Mouse (Mus musculus) neural tube, embryonic 12.5 days (tissue): Measurements from ENCODE around the gene Rfx2. TPM values are rescaled to one million over a fixed set of nuclear protein-coding genes. Genes with fewer than 3 reads are reported as not detected.

Source experiments
- ATAC-seq: fragments of 200-750 bp; cut with Nextera tagmentation; 2 replicates; pipeline ENCODE4 v1.8.0; 2017; ENCODE audit warnings: low read depth, mild to moderate bottlenecking, moderate TSS enrichment, moderate library complexity; ENCODE audit not compliant: low FRiP score
- H3K27ac ChIP-seq: fragments of 300-500 bp; sonication (generic); 2 replicates; pipeline ENCODE4 v1.5.1; 2016
- H3K27me3 ChIP-seq: fragments of 300-500 bp; sonication (generic); replicated peaks from 2 replicates; pipeline ENCODE4 v1.6.1; 2016; ENCODE audit warnings: mild to moderate bottlenecking
- H3K36me3 ChIP-seq: fragments of 300-500 bp; sonication (generic); 2 replicates; pipeline ENCODE4 v1.6.1; 2016; ENCODE audit warnings: mild to moderate bottlenecking
- H3K4me1 ChIP-seq: fragments of 300-500 bp; sonication (generic); 2 replicates; pipeline ENCODE4 v1.6.1; 2016
- H3K4me2 ChIP-seq: fragments of 300-500 bp; sonication (generic); replicated peaks from 2 replicates; pipeline ENCODE4 v1.6.1; 2016; ENCODE audit warnings: mild to moderate bottlenecking
- H3K4me3 ChIP-seq: fragments of 300-500 bp; sonication (generic); 2 replicates; pipeline ENCODE4 v1.5.1; 2016
- H3K9ac ChIP-seq: fragments of 300-500 bp; sonication (generic); 2 replicates; pipeline ENCODE4 v1.6.1; 2016; ENCODE audit warnings: mild to moderate bottlenecking
- H3K9me3 ChIP-seq: fragments of 300-500 bp; sonication (generic); 2 replicates; pipeline ENCODE4 v1.6.1; 2016; ENCODE audit warnings: mild to moderate bottlenecking
- WGBS: fragments of 180-500 bp; shearing (Covaris S2); methylation state at CpG from one replicate; pipeline ENCODE4 v1.1.7; 2016; 5-methylcytosine and 5-hydroxymethylcytosine counted together
- polyA plus RNA-seq: library from polyadenylated mRNA; unstranded; fragments of >200 nt; fragmentation: Nextera tagmentation; extraction: Ambion mirVana; gene quantifications from 2 replicates; pipeline ENCODE4 v1.2.1, GENCODE M21; 2016

The Rfx2 gene
- polyA plus RNA-seq, 1 experiment from 2014 or later = 4.9 TPM

DNA sequence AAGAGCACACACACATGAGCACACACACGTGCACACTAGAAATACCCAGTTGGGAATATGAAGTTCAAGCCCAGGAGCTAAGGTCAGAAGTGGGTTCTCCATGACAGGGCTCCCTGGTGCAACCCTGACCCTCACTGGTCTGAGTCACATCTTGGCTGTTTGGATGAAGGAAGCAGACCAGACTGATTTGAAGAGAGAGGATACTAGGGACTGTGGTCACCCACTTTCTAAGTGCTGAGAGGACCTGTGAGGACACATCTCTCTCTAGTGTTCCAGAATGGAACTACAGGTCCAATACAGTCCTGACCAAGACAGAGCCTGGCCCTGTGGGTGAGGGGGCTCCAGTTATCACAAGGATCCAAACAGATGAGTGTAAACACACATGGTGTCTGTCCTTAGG, 25.0 kb downstream of the Rfx2 start:
- H3K27me3 ChIP-seq = no peaks in the 10 kb centered on the region
- H3K36me3 ChIP-seq = peaks cover 3% of the 10 kb centered on the region; the same call in 1 of the 2 replicates
- H3K9me3 ChIP-seq = no peaks in the 10 kb centered on the region
- H3K9ac ChIP-seq = no peak overlapping the region
- WGBS = 96% methylated on average over 1 of the region's 1 CpGs
- H3K4me1 ChIP-seq = peaks cover 14% of the 10 kb centered on the region
- no peak for ATAC-seq
- H3K27ac ChIP-seq = no peak overlapping the region
- H3K4me3 ChIP-seq = no peak overlapping the region
- H3K4me2 ChIP-seq = no peak overlapping the region

DNA sequence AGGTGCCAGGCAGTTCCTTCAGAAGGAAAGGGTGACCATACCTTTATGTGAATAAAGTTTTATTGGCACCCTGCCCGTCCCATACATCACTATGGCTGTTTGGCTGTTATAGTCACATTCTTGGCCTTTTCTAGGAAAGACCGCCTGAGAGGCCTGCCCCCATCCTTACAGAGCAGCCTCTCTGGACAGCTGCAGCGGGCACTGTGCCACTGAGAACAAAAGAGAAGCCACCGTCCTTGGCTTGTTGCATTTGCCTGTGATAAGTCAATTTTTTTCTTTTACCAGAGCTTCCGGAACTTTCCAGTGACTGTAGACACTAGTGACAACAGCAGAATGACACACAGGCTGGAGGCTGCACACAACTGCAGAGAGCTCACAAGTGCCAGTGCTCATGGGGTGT, 25.9 kb downstream of the Rfx2 start:
- no peak overlapping the region for H3K4me2 ChIP-seq
- WGBS = 69% methylated on average over 5 of the region's 5 CpGs
- no peak for ATAC-seq
- peaks cover 6% of the 10 kb centered on the region for H3K4me1 ChIP-seq
- H3K36me3 ChIP-seq = peaks cover 3% of the 10 kb centered on the region; the same call in 1 of the 2 replicates
- no peaks in the 10 kb centered on the region for H3K27me3 ChIP-seq
- H3K9ac ChIP-seq = no peak overlapping the region
- no peak overlapping the region for H3K27ac ChIP-seq
- no peak overlapping the region for H3K4me3 ChIP-seq
- H3K9me3 ChIP-seq = no peaks in the 10 kb centered on the region

GRCm38 (mm10) chr17:56802065-56802464, 28.7 kb downstream of the Rfx2 start:
- no peak for ATAC-seq
- WGBS = 80% methylated on average over 8 of the region's 8 CpGs
- no peak overlapping the region for H3K4me3 ChIP-seq
- H3K4me1 ChIP-seq = no peaks in the 10 kb centered on the region
- H3K9me3 ChIP-seq = no peaks in the 10 kb centered on the region
- H3K27ac ChIP-seq = no peak overlapping the region
- H3K9ac ChIP-seq = no peak overlapping the region
- H3K36me3 ChIP-seq = peaks cover 3% of the 10 kb centered on the region; the same call in 1 of the 2 replicates
- no peak overlapping the region for H3K4me2 ChIP-seq
- no peaks in the 10 kb centered on the region for H3K27me3 ChIP-seq

DNA sequence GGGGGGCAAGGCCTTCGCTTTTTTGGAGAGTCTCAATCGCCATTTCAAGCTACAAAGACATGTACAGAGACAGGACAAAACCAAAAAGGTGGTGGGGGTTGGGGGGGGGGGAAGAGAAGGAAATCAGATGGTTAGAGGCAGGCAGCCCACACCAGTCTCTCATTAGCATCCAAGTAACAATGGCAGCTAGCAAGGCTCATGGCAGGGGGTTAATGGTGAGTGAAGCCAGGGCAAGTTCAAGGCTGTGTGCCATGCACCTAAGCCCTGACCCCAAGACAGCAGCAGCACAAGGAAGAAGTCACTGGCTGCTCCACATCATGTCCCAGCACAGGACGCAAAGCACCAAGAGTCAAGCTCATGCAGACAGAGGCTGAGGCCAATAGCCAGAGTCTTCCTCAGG, 31.5 kb downstream of the Rfx2 start:
- no peak overlapping the region for H3K4me3 ChIP-seq
- no peaks in the 10 kb centered on the region for H3K9me3 ChIP-seq
- no peaks in the 10 kb centered on the region for H3K4me1 ChIP-seq
- H3K27ac ChIP-seq = no peak overlapping the region
- no peaks in the 10 kb centered on the region for H3K27me3 ChIP-seq
- H3K9ac ChIP-seq = no peak overlapping the region
- ATAC-seq = no peak
- 84% methylated on average over 3 of the region's 3 CpGs for WGBS
- H3K4me2 ChIP-seq = no peak overlapping the region
- peaks cover 3% of the 10 kb centered on the region; the same call in 1 of the 2 replicates for H3K36me3 ChIP-seq

DNA sequence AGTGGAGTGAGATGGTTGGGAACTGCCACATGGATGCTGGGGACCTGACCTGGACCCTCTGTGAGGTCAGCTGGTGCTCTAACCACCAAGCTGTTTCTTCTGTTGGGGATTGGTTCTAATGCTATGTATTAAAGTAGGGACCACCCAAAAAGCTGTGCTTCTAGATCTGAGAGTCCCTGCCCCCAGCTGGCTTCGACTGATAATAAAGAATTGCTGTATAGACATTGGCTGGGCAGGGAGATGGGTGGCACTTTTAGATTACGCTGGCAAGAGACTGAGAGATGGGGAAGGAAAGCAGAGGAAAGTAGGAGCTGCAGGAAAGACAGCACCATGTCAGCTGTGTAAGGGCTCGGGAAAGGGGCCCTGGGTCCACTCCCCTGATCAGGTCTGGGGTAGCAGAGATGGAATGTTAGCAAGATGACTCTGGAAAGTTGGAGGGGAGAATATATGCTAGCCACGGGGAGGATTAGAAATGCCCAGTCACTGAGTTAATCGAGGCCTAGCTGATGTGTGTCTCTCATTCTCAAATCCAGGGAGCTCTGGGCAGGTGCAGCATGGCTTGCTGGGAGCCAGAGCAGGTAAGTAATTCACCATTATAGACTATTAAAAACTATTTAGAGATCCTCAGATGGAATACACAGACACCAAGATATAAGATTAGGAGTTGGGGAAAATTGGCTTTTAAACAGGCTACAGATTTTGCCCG, 37.0 kb downstream of the Rfx2 start:
- no peak overlapping the region for H3K4me3 ChIP-seq
- no peaks in the 10 kb centered on the region for H3K36me3 ChIP-seq
- H3K4me2 ChIP-seq = no peak overlapping the region
- ATAC-seq = no peak
- H3K27ac ChIP-seq = no peak overlapping the region
- H3K27me3 ChIP-seq = no peaks in the 10 kb centered on the region
- H3K4me1 ChIP-seq = no peaks in the 10 kb centered on the region
- H3K9ac ChIP-seq = no peak overlapping the region
- 69% methylated on average over 6 of the region's 6 CpGs for WGBS
- no peaks in the 10 kb centered on the region for H3K9me3 ChIP-seq

GRCm38 (mm10) chr17:56792588-56792987, 38.2 kb downstream of the Rfx2 start:
- no peaks in the 10 kb centered on the region for H3K9me3 ChIP-seq

DNA sequence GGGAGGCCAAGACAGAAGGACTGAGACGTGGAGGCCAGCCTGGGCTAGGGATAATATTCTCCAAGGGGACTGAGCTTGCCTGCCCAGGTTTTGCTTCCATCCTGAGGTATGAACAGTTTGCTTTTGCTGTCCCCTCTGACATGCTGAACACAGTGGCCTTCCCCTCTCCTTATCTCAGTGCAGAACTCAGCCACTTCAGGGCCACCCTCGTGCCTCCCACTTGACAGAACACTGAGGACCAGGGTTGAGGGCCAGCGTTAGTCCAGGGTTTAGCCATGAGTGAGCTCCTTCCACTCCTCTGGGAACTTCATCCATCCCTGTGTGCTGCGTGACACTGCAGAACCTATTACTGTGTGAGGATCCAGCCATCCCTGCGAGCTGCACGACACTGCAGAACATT, 41.5 kb downstream of the Rfx2 start:
- no peak overlapping the region for H3K4me2 ChIP-seq
- ATAC-seq = no peak
- H3K27me3 ChIP-seq = no peaks in the 10 kb centered on the region
- H3K9ac ChIP-seq = no peak overlapping the region
- 0 out of 2 replicates have a peak, but pooled peaks cover 3% of the 10 kb centered on the region for H3K36me3 ChIP-seq
- H3K27ac ChIP-seq = no peak overlapping the region
- no peaks in the 10 kb centered on the region for H3K9me3 ChIP-seq
- no peaks in the 10 kb centered on the region for H3K4me1 ChIP-seq
- H3K4me3 ChIP-seq = no peak overlapping the region
- 86% methylated on average over 6 of the region's 6 CpGs for WGBS

More at GRCm38 (mm10) chr17:56792588-56792987, 38.2 kb downstream of the Rfx2 start:
- Histone ChIP-seq H3K27me3 (no peaks in the 10 kb centered on the region), H3K4me1 (no peaks in the 10 kb centered on the region), H3K27ac (no peak overlapping the region), H3K36me3 (no peaks in the 10 kb centered on the region), H3K4me3 (no peak overlapping the region), H3K4me2 (no peak overlapping the region), H3K9ac (no peak overlapping the region)
- WGBS = 90% methylated on average over 3 of the region's 3 CpGs
- ATAC-seq = no peak

- Histone ChIP-seq H3K4me3 (no peak overlapping the region), H3K4me2 (no peak overlapping the region), H3K27me3 (no peaks in the 10 kb centered on the region), H3K4me1 (no peaks in the 10 kb centered on the region), H3K9me3 (no peaks in the 10 kb centered on the region), H3K36me3 (0 out of 2 replicates have a peak, but pooled peaks cover 3% of the 10 kb centered on the region), H3K27ac (no peak overlapping the region), H3K9ac (no peak overlapping the region)
- no peak for ATAC-seq
- 82% methylated on average over 3 of the region's 3 CpGs for WGBS
Observed at GRCm38 (mm10) chr17:56788886-56789285, 41.9 kb downstream of the Rfx2 start.

GRCm38 (mm10) chr17:56780291-56780978, 50.4 kb downstream of the Rfx2 start:
- Histone ChIP-seq H3K36me3 (peaks cover 12% of the 10 kb centered on the region), H3K4me2 (no peak overlapping the region), H3K27ac (no peak overlapping the region), H3K9ac (no peak overlapping the region), H3K4me3 (no peak overlapping the region), H3K4me1 (no peaks in the 10 kb centered on the region), H3K9me3 (peaks cover 6% of the 10 kb centered on the region; the same call in 1 of the 2 replicates), H3K27me3 (no peaks in the 10 kb centered on the region)
- ATAC-seq = no peak
- 90% methylated on average over 13 of the region's 13 CpGs for WGBS

- no peaks in the 10 kb centered on the region for H3K27me3 ChIP-seq
- no peak overlapping the region for H3K4me2 ChIP-seq
- no peaks in the 10 kb centered on the region for H3K4me1 ChIP-seq
- 71% methylated on average over 3 of the region's 3 CpGs for WGBS
- H3K4me3 ChIP-seq = no peak overlapping the region
- ATAC-seq = no peak
- no peak overlapping the region for H3K9ac ChIP-seq
- H3K27ac ChIP-seq = no peak overlapping the region
- H3K36me3 ChIP-seq = peaks cover 11% of the 10 kb centered on the region
- H3K9me3 ChIP-seq = peaks cover 6% of the 10 kb centered on the region; the same call in 1 of the 2 replicates
Observed at GRCm38 (mm10) chr17:56778779-56779362, 51.9 kb downstream of the Rfx2 start.

GRCm38 (mm10) chr17:56777568-56777967, 53.2 kb downstream of the Rfx2 start:
- H3K9me3 ChIP-seq = peaks cover 6% of the 10 kb centered on the region; the same call in 1 of the 2 replicates
- 92% methylated on average over 11 of the region's 11 CpGs for WGBS
- H3K4me2 ChIP-seq = no peak overlapping the region
- peaks cover 11% of the 10 kb centered on the region for H3K36me3 ChIP-seq
- no peak overlapping the region for H3K4me3 ChIP-seq
- H3K27me3 ChIP-seq = no peaks in the 10 kb centered on the region
- no peak overlapping the region for H3K9ac ChIP-seq
- no peak overlapping the region for H3K27ac ChIP-seq
- ATAC-seq = no peak
- no peaks in the 10 kb centered on the region for H3K4me1 ChIP-seq

- H3K9me3 ChIP-seq = no peaks in the 10 kb centered on the region
- H3K4me1 ChIP-seq = peaks cover 6% of the 10 kb centered on the region
- WGBS = 95% methylated on average over 5 of the region's 5 CpGs
- H3K27me3 ChIP-seq = no peaks in the 10 kb centered on the region
- H3K36me3 ChIP-seq = peaks cover 52% of the 10 kb centered on the region
- H3K4me2 ChIP-seq = no peak within 1 kb of the TSS
- H3K27ac ChIP-seq = no peak within 1 kb of the TSS
- H3K9ac ChIP-seq = no peak within 1 kb of the TSS
- H3K4me3 ChIP-seq = no peak within 1 kb of the TSS
- no peak for ATAC-seq
Observed at GRCm38 (mm10) chr17:56769950-56770349, 60.9 kb downstream of the Rfx2 start, which contains the start of gene Prr22. TSS of gene Prr22 (plus strand) at chr17:56770250.
